Mouse (Mus musculus) embryonic facial prominence, embryonic 10.5 days (tissue): ENCODE data around the gene Nup54. TPM values are rescaled to one million over a fixed set of nuclear protein-coding genes. Genes with fewer than 3 reads are reported as not detected.
A peak's percentile ranks its signal among the peaks of the same experiment; 100 is the strongest.

Experiments
- DNase-seq: peaks from one replicate; pipeline ENCODE4 v3.0.0-alpha.2; 2017; ENCODE audit warnings: low spot score
- H3K27ac ChIP-seq: fragments of 300-500 bp; sonication (generic); replicated peaks from 2 replicates; pipeline ENCODE4 v1.5.1; 2016; ENCODE audit warnings: mild to moderate bottlenecking
- H3K27me3 ChIP-seq: fragments of 300-500 bp; sonication (generic); replicated peaks from 2 replicates; pipeline ENCODE4 v1.6.1; 2016; ENCODE audit warnings: low read depth, mild to moderate bottlenecking; ENCODE audit not compliant: poor library complexity, severe bottlenecking
- H3K36me3 ChIP-seq: fragments of 300-500 bp; sonication (generic); replicated peaks from 2 replicates; pipeline ENCODE4 v1.6.1; 2016; ENCODE audit warnings: mild to moderate bottlenecking, moderate library complexity
- H3K4me1 ChIP-seq: fragments of 300-500 bp; sonication (generic); 2 replicates; pipeline ENCODE4 v1.6.1; 2016
- H3K4me3 ChIP-seq: fragments of 300-500 bp; sonication (generic); 2 replicates; pipeline ENCODE4 v1.5.1; 2016; ENCODE audit warnings: mild to moderate bottlenecking, moderate library complexity
- H3K9me3 ChIP-seq: fragments of 300-500 bp; sonication (generic); 2 replicates; pipeline ENCODE4 v1.6.1; 2016; ENCODE audit warnings: mild to moderate bottlenecking
- WGBS: fragments of 180-500 bp; shearing (Covaris S2); methylation state at CpG from one replicate; pipeline ENCODE4 v1.1.7; 2016; 5-methylcytosine and 5-hydroxymethylcytosine counted together
- polyA plus RNA-seq: library from polyadenylated mRNA; unstranded; fragments of >200 nt; fragmentation: Nextera tagmentation; extraction: Ambion mirVana; gene quantifications from 2 replicates; pipeline ENCODE4 v1.2.1, GENCODE M21; 2016

The Nup54 gene
- polyA plus RNA-seq, 1 experiment from 2014 or later: 76.2 TPM

DNA sequence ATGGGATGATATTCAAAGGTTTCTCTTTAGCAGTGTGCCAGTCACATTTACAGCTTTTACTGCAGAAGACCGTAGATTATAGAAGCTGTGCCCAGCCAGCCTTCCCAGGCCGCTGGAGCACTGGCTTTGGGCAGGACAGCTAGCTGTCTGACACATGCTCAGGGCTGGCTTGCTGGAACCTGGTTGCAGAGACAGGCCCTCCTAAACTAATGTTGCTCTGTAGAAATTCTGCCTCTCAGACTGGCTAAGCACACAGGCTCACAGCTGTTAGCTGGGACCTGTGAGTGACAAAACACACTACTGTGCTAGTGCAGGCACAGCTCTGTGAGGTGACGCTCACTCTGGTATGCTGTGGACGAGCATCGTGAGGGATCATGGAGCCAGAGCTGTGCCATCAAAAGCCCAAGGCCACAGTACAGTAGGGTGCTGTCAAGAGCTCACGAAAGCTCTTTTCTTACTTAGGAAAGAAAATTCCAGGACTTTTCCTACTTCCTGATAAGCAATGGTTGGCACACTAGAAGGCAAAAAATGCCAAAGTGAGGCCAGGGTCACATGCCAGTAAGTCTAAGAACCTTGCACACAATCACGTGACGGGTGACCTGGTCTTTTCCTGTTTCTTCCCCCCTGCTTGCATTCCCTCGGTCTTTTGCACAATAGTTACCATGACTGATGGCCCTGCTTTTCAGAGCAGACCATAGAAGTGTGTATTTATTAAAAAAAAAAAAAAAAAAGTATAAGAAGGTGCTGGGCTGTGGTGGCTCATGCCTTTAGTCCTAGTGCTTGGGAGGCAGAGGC lies 25.5 kb downstream of the Nup54 start:
- H3K4me1 ChIP-seq: peaks cover 25% of the 10 kb centered on the region
- no peaks in the 10 kb centered on the region for H3K9me3 ChIP-seq
- peaks cover 13% of the 10 kb centered on the region for H3K36me3 ChIP-seq
- H3K27ac ChIP-seq: no peak overlapping the region
- WGBS: 83% methylated on average over 9 of the region's 9 CpGs
- no peaks in the 10 kb centered on the region for H3K27me3 ChIP-seq
- DNase-seq: no peak
- no peak overlapping the region for H3K4me3 ChIP-seq

DNA sequence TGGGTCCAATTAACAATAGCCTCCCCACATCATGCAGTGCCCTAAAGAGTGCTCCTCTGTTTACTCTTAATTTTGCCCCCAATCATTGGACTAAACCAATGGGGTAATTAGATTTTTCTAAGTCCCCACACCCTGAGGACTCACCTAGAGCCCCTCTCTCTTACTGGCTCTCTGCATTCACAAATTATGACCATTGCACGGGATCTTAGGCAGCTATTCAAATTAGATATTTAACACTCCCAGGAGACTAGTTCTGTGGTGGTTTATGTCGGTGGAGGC lies 30.7 kb downstream of the Nup54 start:
- no peak for DNase-seq
- WGBS: 18% methylated on average over 2 of the region's 2 CpGs
- Histone ChIP-seq H3K4me1 (peaks cover 38% of the 10 kb centered on the region), H3K9me3 (no peaks in the 10 kb centered on the region), H3K4me3 (no peak overlapping the region; the same call in 1 of the 2 replicates), H3K27me3 (no peaks in the 10 kb centered on the region), H3K27ac (peak overlapping the region; percentile 4), H3K36me3 (no peaks in the 10 kb centered on the region)

- Histone ChIP-seq H3K9me3 (no peaks in the 10 kb centered on the region), H3K27me3 (no peaks in the 10 kb centered on the region), H3K27ac (peak overlapping the region; percentile 4), H3K4me1 (peaks cover 38% of the 10 kb centered on the region), H3K4me3 (no peak overlapping the region; the same call in 1 of the 2 replicates), H3K36me3 (no peaks in the 10 kb centered on the region)
- WGBS: 46% methylated on average over 10 of the region's 10 CpGs
- DNase-seq: peak; percentile 80
These were observed 31.2 kb downstream of the Nup54 start for GRCm38 (mm10) chr5:92403562-92404399.

- Histone ChIP-seq H3K27me3 (no peaks in the 10 kb centered on the region), H3K27ac (0 out of 2 replicates have a peak overlapping the region, but pooled peaks have one; percentile 40), H3K36me3 (no peaks in the 10 kb centered on the region), H3K4me1 (peaks cover 38% of the 10 kb centered on the region), H3K4me3 (no peak overlapping the region), H3K9me3 (no peaks in the 10 kb centered on the region)
- DNase-seq: no peak
- 51% methylated on average over 9 of the region's 9 CpGs for WGBS
These were observed 32.2 kb downstream of the Nup54 start for GRCm38 (mm10) chr5:92402816-92403215.

GRCm38 (mm10) chr5:92398153-92398552 lies 36.9 kb downstream of the Nup54 start:
- Histone ChIP-seq H3K27me3 (peaks cover 22% of the 10 kb centered on the region), H3K27ac (peak overlapping the region; percentile 45; the same call in 1 of the 2 replicates), H3K4me1 (peaks cover 8% of the 10 kb centered on the region), H3K9me3 (no peaks in the 10 kb centered on the region), H3K36me3 (no peaks in the 10 kb centered on the region), H3K4me3 (no peak overlapping the region)
- WGBS: 23% methylated on average over 5 of the region's 5 CpGs
- DNase-seq: peak; percentile 82

DNA sequence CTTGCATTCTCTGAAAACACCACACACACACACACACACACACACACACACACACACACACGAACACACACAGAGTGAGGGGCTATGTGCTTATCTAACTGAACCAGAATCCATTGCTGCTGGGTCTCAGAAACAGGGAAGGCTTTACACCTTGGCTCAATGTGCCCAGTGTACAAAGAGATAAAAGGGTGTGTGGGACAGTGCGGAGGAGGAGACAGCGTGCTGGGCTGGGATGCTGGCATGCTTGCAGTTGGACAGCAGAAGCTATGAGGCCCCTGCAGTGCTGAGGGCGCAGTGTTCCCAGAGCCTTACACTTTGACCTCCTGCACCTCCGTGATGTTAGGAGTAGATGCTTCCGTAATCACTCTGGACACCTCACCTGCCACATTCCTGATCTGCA lies 38.5 kb downstream of the Nup54 start:
- H3K4me1 ChIP-seq: peaks cover 4% of the 10 kb centered on the region
- H3K36me3 ChIP-seq: no peaks in the 10 kb centered on the region
- WGBS: 84% methylated on average over 6 of the region's 6 CpGs
- no peak overlapping the region for H3K27ac ChIP-seq
- no peaks in the 10 kb centered on the region for H3K9me3 ChIP-seq
- no peak overlapping the region for H3K4me3 ChIP-seq
- no peak for DNase-seq
- H3K27me3 ChIP-seq: peaks cover 39% of the 10 kb centered on the region

- H3K9me3 ChIP-seq: no peaks in the 10 kb centered on the region
- DNase-seq: no peak
- WGBS: 86% methylated on average over 3 of the region's 3 CpGs
- peaks cover 4% of the 10 kb centered on the region for H3K4me1 ChIP-seq
- H3K4me3 ChIP-seq: no peak overlapping the region
- H3K27ac ChIP-seq: no peak overlapping the region
- no peaks in the 10 kb centered on the region for H3K36me3 ChIP-seq
- H3K27me3 ChIP-seq: peaks cover 46% of the 10 kb centered on the region
These were observed 39.3 kb downstream of the Nup54 start for GRCm38 (mm10) chr5:92395764-92396163.

- Histone ChIP-seq H3K4me1 (peaks cover 4% of the 10 kb centered on the region), H3K27me3 (peaks cover 58% of the 10 kb centered on the region), H3K4me3 (no peak overlapping the region), H3K9me3 (no peaks in the 10 kb centered on the region), H3K36me3 (no peaks in the 10 kb centered on the region), H3K27ac (no peak overlapping the region)
- 64% methylated on average over 10 of the region's 10 CpGs for WGBS
- no peak for DNase-seq
These were observed 41.2 kb downstream of the Nup54 start for GRCm38 (mm10) chr5:92393863-92394262.

DNA sequence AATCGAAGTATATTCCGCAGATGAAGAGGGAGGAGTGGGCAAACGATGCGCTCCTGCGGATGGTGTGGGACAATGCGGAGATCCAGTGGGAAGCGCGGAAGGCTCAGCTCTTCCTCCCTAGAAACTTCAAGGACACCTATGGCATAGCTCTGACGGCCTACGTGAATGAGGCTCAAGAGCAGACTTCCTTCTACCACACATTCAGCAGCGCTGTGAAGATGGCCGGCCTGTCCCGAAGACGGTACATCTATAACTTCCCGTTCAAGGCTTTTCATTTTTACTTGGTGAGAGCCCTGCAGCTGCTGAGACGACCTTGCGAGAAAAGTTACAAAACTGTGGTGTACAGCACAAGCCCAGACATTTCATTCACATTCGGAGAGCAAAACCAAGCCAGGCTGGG lies 42.5 kb downstream of the Nup54 start:
- Histone ChIP-seq H3K27ac (no peak overlapping the region), H3K4me3 (peak overlapping the region; percentile 36), H3K36me3 (no peaks in the 10 kb centered on the region), H3K9me3 (no peaks in the 10 kb centered on the region), H3K27me3 (peaks cover 58% of the 10 kb centered on the region), H3K4me1 (peaks cover 5% of the 10 kb centered on the region)
- WGBS: 38% methylated on average over 18 of the region's 18 CpGs
- no peak for DNase-seq

DNA sequence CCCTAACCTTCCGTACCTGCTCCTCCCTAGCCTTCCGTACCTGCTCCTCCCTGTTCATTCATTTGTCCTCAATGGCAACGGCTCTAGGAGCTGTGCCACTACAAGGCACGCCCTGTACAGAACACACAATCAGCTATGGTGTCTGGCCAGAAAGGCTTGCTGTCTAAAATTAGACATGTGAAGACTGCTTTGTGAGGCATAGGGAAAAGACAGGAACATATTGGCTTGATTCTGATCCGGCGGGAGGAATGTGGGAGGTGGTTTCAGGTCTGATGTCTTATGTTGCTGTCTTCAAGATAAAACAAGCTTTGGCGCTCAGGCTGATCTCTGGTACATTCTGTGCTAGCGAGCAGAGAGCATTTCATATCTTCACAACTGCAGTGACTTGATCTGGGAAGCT lies 44.4 kb downstream of the Nup54 start:
- Histone ChIP-seq H3K36me3 (no peaks in the 10 kb centered on the region), H3K9me3 (no peaks in the 10 kb centered on the region), H3K4me3 (no peak overlapping the region), H3K27me3 (peaks cover 54% of the 10 kb centered on the region), H3K27ac (no peak overlapping the region), H3K4me1 (peaks cover 9% of the 10 kb centered on the region)
- 79% methylated on average over 8 of the region's 8 CpGs for WGBS
- no peak for DNase-seq

GRCm38 (mm10) chr5:92389977-92390376 lies 45.0 kb downstream of the Nup54 start:
- no peaks in the 10 kb centered on the region for H3K9me3 ChIP-seq
- no peak overlapping the region for H3K27ac ChIP-seq
- H3K36me3 ChIP-seq: no peaks in the 10 kb centered on the region
- no peak overlapping the region for H3K4me3 ChIP-seq
- DNase-seq: no peak
- WGBS: 79% methylated on average over 2 of the region's 2 CpGs
- peaks cover 54% of the 10 kb centered on the region for H3K27me3 ChIP-seq
- peaks cover 9% of the 10 kb centered on the region for H3K4me1 ChIP-seq

GRCm38 (mm10) chr5:92387433-92387832 lies 47.6 kb downstream of the Nup54 start:
- DNase-seq: no peak
- peaks cover 9% of the 10 kb centered on the region; the same call in 1 of the 2 replicates for H3K4me1 ChIP-seq
- no peak overlapping the region for H3K4me3 ChIP-seq
- no peak overlapping the region for H3K27ac ChIP-seq
- H3K27me3 ChIP-seq: peaks cover 28% of the 10 kb centered on the region
- WGBS: 74% methylated on average over 11 of the region's 11 CpGs
- H3K36me3 ChIP-seq: no peaks in the 10 kb centered on the region
- no peaks in the 10 kb centered on the region for H3K9me3 ChIP-seq

DNA sequence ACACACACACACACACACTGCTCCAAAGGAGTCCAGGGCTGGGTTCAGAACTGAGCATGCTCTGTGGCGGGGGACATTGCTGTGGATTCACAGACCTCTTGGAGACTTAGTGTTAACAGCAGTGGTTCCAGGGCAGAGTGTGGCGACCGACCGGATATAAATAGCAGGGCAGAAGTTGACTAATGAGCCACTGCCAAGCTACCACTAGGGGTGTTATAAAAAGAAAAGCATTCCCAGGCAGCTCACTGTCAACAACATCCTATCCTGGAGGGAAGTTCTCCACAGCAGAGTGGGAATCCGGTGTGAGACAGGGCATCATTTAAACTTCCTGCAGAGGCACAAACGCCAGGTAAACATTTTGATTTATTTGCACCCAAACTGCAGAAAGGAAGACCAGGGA lies 48.4 kb downstream of the Nup54 start:
- DNase-seq: no peak
- Histone ChIP-seq H3K9me3 (no peaks in the 10 kb centered on the region), H3K4me1 (0 out of 2 replicates have a peak, but pooled peaks cover 8% of the 10 kb centered on the region), H3K4me3 (no peak overlapping the region), H3K27me3 (peaks cover 20% of the 10 kb centered on the region), H3K27ac (no peak overlapping the region), H3K36me3 (no peaks in the 10 kb centered on the region)
- 56% methylated on average over 6 of the region's 6 CpGs for WGBS
